Mouse (Mus musculus): ENCODE measurements around the gene BC055324. TPM values are rescaled to one million over a fixed set of nuclear protein-coding genes. Genes with fewer than 3 reads are reported as not detected.

BC055324 gene
- polyA plus RNA-seq, 1 experiment from 2014 or later = 32.2 TPM

- DNase-seq (ENCODE audit: low spot score, missing footprints) = no peak
- H3K27me3 ChIP-seq (ENCODE audit: control insufficient read depth, insufficient read depth, low read length) = no peaks in the 10 kb centered on the region
- no peaks in the 10 kb centered on the region for H3K36me3 ChIP-seq (ENCODE audit: control insufficient read depth, insufficient read depth, low read length)
- no peaks in the 10 kb centered on the region for H3K4me1 ChIP-seq (ENCODE audit: control insufficient read depth, insufficient read depth, low read length)
- ATAC-seq (ENCODE audit: low FRiP score) = no peak
- H3K9me3 ChIP-seq (ENCODE audit: control insufficient read depth, low read length) = no peaks in the 10 kb centered on the region
- no peak overlapping the region for H3K4me2 ChIP-seq
- H3K4me3 ChIP-seq (ENCODE audit: low read depth, low read length) = no peak overlapping the region
- WGBS = 74% methylated on average over 4 of the region's 4 CpGs
- H3K27ac ChIP-seq (ENCODE audit: low read depth, low read length) = no peak overlapping the region
- no peak overlapping the region for H3K9ac ChIP-seq (ENCODE audit: low read length)
Measured at GRCm38 (mm10) chr1:163907007-163907811, 87.4 kb downstream of the BC055324 start.

DNA sequence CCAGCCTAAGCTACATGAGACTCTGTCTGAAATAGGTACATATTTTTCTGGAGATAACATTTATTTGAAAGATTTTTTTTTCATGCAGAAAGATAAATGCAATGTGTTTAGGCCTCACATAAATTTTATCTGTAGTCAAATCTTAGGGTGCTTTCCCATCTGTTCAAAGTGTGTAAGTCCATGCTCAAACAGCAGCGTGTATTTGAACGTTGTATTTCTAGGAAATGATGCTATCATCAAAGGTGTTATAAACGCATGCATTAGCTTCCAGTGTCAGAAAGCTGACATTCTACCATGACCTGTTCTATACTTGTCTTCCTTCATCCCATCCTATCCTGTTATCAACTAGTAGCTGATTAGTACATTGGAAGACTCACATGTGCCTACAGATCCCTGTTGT, 91.2 kb downstream of the BC055324 start:
- H3K9me3 ChIP-seq (ENCODE audit: control insufficient read depth, low read length) = no peaks in the 10 kb centered on the region
- ATAC-seq (ENCODE audit: low FRiP score) = no peak
- no peaks in the 10 kb centered on the region for H3K36me3 ChIP-seq (ENCODE audit: control insufficient read depth, insufficient read depth, low read length)
- no peaks in the 10 kb centered on the region for H3K4me1 ChIP-seq (ENCODE audit: control insufficient read depth, insufficient read depth, low read length)
- no peak overlapping the region for H3K9ac ChIP-seq (ENCODE audit: low read length)
- H3K4me2 ChIP-seq = no peak overlapping the region
- DNase-seq (ENCODE audit: low spot score, missing footprints) = no peak
- no peak overlapping the region for H3K27ac ChIP-seq (ENCODE audit: low read depth, low read length)
- WGBS = 93% methylated on average over 3 of the region's 3 CpGs
- no peaks in the 10 kb centered on the region for H3K27me3 ChIP-seq (ENCODE audit: control insufficient read depth, insufficient read depth, low read length)
- no peak overlapping the region for H3K4me3 ChIP-seq (ENCODE audit: low read depth, low read length)

DNA sequence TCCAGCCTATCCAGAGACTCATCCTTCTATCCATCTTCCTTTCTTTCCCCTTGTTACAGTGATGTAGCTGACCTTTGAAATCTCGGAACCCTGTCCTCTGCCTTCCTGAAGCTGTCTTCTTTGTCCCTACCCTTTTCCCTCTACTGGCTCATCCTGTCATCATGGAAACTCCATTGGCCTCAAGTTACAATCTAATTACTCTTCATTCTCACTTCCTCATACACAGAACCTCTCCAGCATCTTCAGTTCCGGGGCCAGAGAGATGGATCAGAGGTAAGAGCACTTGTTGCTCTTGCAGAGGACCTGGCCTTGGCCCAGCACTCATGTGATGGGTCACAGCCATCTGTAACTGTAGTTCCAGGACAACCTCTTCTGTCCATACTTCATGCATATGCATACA, 94.4 kb downstream of the BC055324 start:
- Histone ChIP-seq H3K36me3 (ENCODE audit: control insufficient read depth, insufficient read depth, low read length) (no peaks in the 10 kb centered on the region), H3K9ac (ENCODE audit: low read length) (no peak overlapping the region), H3K27me3 (ENCODE audit: control insufficient read depth, insufficient read depth, low read length) (no peaks in the 10 kb centered on the region), H3K4me1 (ENCODE audit: control insufficient read depth, insufficient read depth, low read length) (no peaks in the 10 kb centered on the region), H3K4me2 (no peak overlapping the region), H3K9me3 (ENCODE audit: control insufficient read depth, low read length) (no peaks in the 10 kb centered on the region), H3K27ac (ENCODE audit: low read depth, low read length) (no peak overlapping the region), H3K4me3 (ENCODE audit: low read depth, low read length) (no peak overlapping the region)
- 97% methylated on average over 2 of the region's 2 CpGs for WGBS
- ATAC-seq (ENCODE audit: low FRiP score) (no peak), DNase-seq (ENCODE audit: low spot score, missing footprints) (no peak)

- Histone ChIP-seq H3K9ac (ENCODE audit: low read length) (no peak overlapping the region), H3K27ac (ENCODE audit: low read depth, low read length) (no peak overlapping the region), H3K27me3 (ENCODE audit: control insufficient read depth, insufficient read depth, low read length) (no peaks in the 10 kb centered on the region), H3K9me3 (ENCODE audit: control insufficient read depth, low read length) (no peaks in the 10 kb centered on the region), H3K4me3 (ENCODE audit: low read depth, low read length) (no peak overlapping the region), H3K36me3 (ENCODE audit: control insufficient read depth, insufficient read depth, low read length) (no peaks in the 10 kb centered on the region), H3K4me2 (no peak overlapping the region), H3K4me1 (ENCODE audit: control insufficient read depth, insufficient read depth, low read length) (no peaks in the 10 kb centered on the region)
- ATAC-seq (ENCODE audit: low FRiP score) (no peak), DNase-seq (ENCODE audit: low spot score, missing footprints) (no peak)
- 85% methylated on average over 2 of the region's 2 CpGs for WGBS
Measured at GRCm38 (mm10) chr1:163899575-163899974, 95.0 kb downstream of the BC055324 start.

- Histone ChIP-seq H3K9me3 (ENCODE audit: control insufficient read depth, low read length) (no peaks in the 10 kb centered on the region), H3K9ac (ENCODE audit: low read length) (no peak overlapping the region), H3K27me3 (ENCODE audit: control insufficient read depth, insufficient read depth, low read length) (no peaks in the 10 kb centered on the region), H3K27ac (ENCODE audit: low read depth, low read length) (no peak overlapping the region), H3K4me3 (ENCODE audit: low read depth, low read length) (no peak overlapping the region), H3K36me3 (ENCODE audit: control insufficient read depth, insufficient read depth, low read length) (no peaks in the 10 kb centered on the region), H3K4me2 (no peak overlapping the region), H3K4me1 (ENCODE audit: control insufficient read depth, insufficient read depth, low read length) (no peaks in the 10 kb centered on the region)
- no peak for ATAC-seq (ENCODE audit: low FRiP score)
- 76% methylated on average over 5 of the region's 5 CpGs for WGBS
- DNase-seq (ENCODE audit: low spot score, missing footprints) = no peak
Measured at GRCm38 (mm10) chr1:163898291-163898764, 96.3 kb downstream of the BC055324 start.

Other genes with a start within 250 kb of the BC055324 start
- gene Kifap3, start 215.2 kb downstream of the BC055324 start, polyA plus RNA-seq (2014; fragmentation: Nextera tagmentation; extraction: Ambion mirVana) = 55.8 and 63.0 TPM in 2 replicates
- gene Scyl3, start 65.7 kb downstream of the BC055324 start, polyA plus RNA-seq (2014; fragmentation: Nextera tagmentation; extraction: Ambion mirVana) = 20.0 and 21.1 TPM in 2 replicates
- gene Mettl18, start 93 bp upstream of the BC055324 start, polyA plus RNA-seq (2014; fragmentation: Nextera tagmentation; extraction: Ambion mirVana) = 11.5 and 11.7 TPM in 2 replicates
- gene Sele, start 53.4 kb upstream of the BC055324 start, polyA plus RNA-seq (2014; fragmentation: Nextera tagmentation; extraction: Ambion mirVana) = not detected in 2 replicates
- gene Sell, start 67.2 kb upstream of the BC055324 start, polyA plus RNA-seq (2014; fragmentation: Nextera tagmentation; extraction: Ambion mirVana) = not detected in 2 replicates
- not detected in 2 replicates for gene Selp, start 120.5 kb upstream of the BC055324 start, polyA plus RNA-seq (2014; fragmentation: Nextera tagmentation; extraction: Ambion mirVana)
- 0.25 and 0.50 TPM in 2 replicates for gene F5, start 157.0 kb upstream of the BC055324 start, polyA plus RNA-seq (2014; fragmentation: Nextera tagmentation; extraction: Ambion mirVana)

All from midbrain, embryonic 11.5 days (tissue).